In genomic region chr16:18194208-18194985, GRCm38 (mm10) we compare ENCODE assay signal across 9 mouse cellular contexts. TPM values are rescaled to one million over a fixed set of nuclear protein-coding genes. Genes with fewer than 3 reads are reported as not detected.
DNase-seq lines count a peak whose midpoint lies in the region; ATAC-seq lines count a peak whose summit lies in the region.
"Had no signal": no experiment of that assay in that cellular context is flagged by ENCODE, and none has a peak within 500 bp of the region (broad histone marks: within the 10 kb centered on the region; RNA-seq: fewer than 3 reads in every experiment).

No protein-coding gene starts in this region.

- H3K36me3 ChIP-seq in liver, embryonic 12.5 days = no peaks in the 10 kb centered on the region
- no peaks in the 10 kb centered on the region for H3K36me3 ChIP-seq in forebrain, embryonic 15.5 days
- H3K36me3 ChIP-seq in kidney, embryonic 16.5 days (ENCODE audit: insufficient read depth, low read length) = no peaks in the 10 kb centered on the region
- H3K36me3 ChIP-seq in neural tube, embryonic 15.5 days = no peaks in the 10 kb centered on the region

- H3K9ac ChIP-seq in liver, embryonic 12.5 days = no peak overlapping the region
- H3K9ac ChIP-seq in forebrain, embryonic 15.5 days (replicated peaks) = 0 out of 2 replicates have a peak overlapping the region, but pooled peaks have one; percentile 13
- H3K9ac ChIP-seq in kidney, embryonic 16.5 days (replicated peaks; ENCODE audit: low read length) = 0 out of 2 replicates have a peak overlapping the region, but pooled peaks have one; percentile 11
- H3K9ac ChIP-seq in neural tube, embryonic 15.5 days (replicated peaks) = no peak overlapping the region

- DNase-seq in liver = no peak
- no peak for DNase-seq in heart, adult 18-20 months
- DNase-seq in adrenal gland, adult 8-10 months = no peak
- no peak for DNase-seq in lung, postnatal 14 days

- no peak overlapping the region for H3K27ac ChIP-seq in liver, embryonic 12.5 days
- H3K27ac ChIP-seq in forebrain, embryonic 15.5 days (replicated peaks) = peak overlapping the region; percentile 66
- peak overlapping the region; percentile 65 for H3K27ac ChIP-seq in kidney, embryonic 16.5 days (ENCODE audit: low read length)
- peak overlapping the region; percentile 56 for H3K27ac ChIP-seq in neural tube, embryonic 15.5 days (replicated peaks)

- H3K4me3 ChIP-seq in liver, embryonic 12.5 days = no peak overlapping the region
- no peak overlapping the region for H3K4me3 ChIP-seq in forebrain, embryonic 15.5 days
- H3K4me3 ChIP-seq in kidney, embryonic 16.5 days (ENCODE audit: low read length) = no peak overlapping the region
- H3K4me3 ChIP-seq in neural tube, embryonic 15.5 days (replicated peaks) = no peak overlapping the region

- H3K4me1 ChIP-seq in liver, embryonic 12.5 days = peaks cover 10% of the 10 kb centered on the region
- peaks cover 26% of the 10 kb centered on the region for H3K4me1 ChIP-seq in forebrain, embryonic 15.5 days
- H3K4me1 ChIP-seq in kidney, embryonic 16.5 days (ENCODE audit: insufficient read depth, low read length) = peaks cover 26% of the 10 kb centered on the region
- peaks cover 54% of the 10 kb centered on the region for H3K4me1 ChIP-seq in neural tube, embryonic 15.5 days

- 70% methylated on average over 15 of the region's 15 CpGs for WGBS in liver, embryonic 12.5 days (ENCODE audit: insufficient replicate concordance)
- WGBS in forebrain, embryonic 15.5 days = 62% methylated on average over 15 of the region's 15 CpGs
- 45% methylated on average over 15 of the region's 15 CpGs for WGBS in kidney, embryonic 16.5 days
- WGBS in neural tube, embryonic 15.5 days = 33% methylated on average over 15 of the region's 15 CpGs

- ATAC-seq in liver, embryonic 12.5 days = 0 out of 2 replicates have a peak, but pooled peaks have one; percentile 24
- ATAC-seq in forebrain, embryonic 15.5 days (replicated peaks) = peak; percentile 34
- peak; percentile 66; the same call in 1 of the 2 replicates for ATAC-seq in kidney, embryonic 16.5 days (ENCODE audit: low FRiP score, low TSS enrichment)
- ATAC-seq in neural tube, embryonic 15.5 days (ENCODE audit: low FRiP score) = peak; percentile 30

- H3K9me3 ChIP-seq in liver, embryonic 12.5 days (replicated peaks) = no peaks in the 10 kb centered on the region
- H3K9me3 ChIP-seq in forebrain, embryonic 15.5 days = no peaks in the 10 kb centered on the region
- H3K9me3 ChIP-seq in kidney, embryonic 16.5 days (ENCODE audit: low read length) = no peaks in the 10 kb centered on the region
- H3K9me3 ChIP-seq in neural tube, embryonic 15.5 days (replicated peaks) = no peaks in the 10 kb centered on the region

- no peak overlapping the region for H3K4me2 ChIP-seq in liver, embryonic 12.5 days
- no peak overlapping the region for H3K4me2 ChIP-seq in forebrain, embryonic 15.5 days (replicated peaks)
- H3K4me2 ChIP-seq in kidney, embryonic 16.5 days (replicated peaks; ENCODE audit: low read depth, low read length) = no peak overlapping the region
- H3K4me2 ChIP-seq in neural tube, embryonic 15.5 days = no peak overlapping the region

- H3K27me3 ChIP-seq in liver, embryonic 12.5 days (replicated peaks) = 0 out of 2 replicates have a peak, but pooled peaks cover 5% of the 10 kb centered on the region
- no peaks in the 10 kb centered on the region for H3K27me3 ChIP-seq in forebrain, embryonic 15.5 days
- H3K27me3 ChIP-seq in kidney, embryonic 16.5 days (ENCODE audit: insufficient read depth, low read length) = 0 out of 2 replicates have a peak, but pooled peaks cover 3% of the 10 kb centered on the region
- no peaks in the 10 kb centered on the region for H3K27me3 ChIP-seq in neural tube, embryonic 15.5 days (replicated peaks)

RNA-seq across cellular contexts. Expression of gene Ccdc188, which starts 23.3 kb away (rescaled TPM):
- not detected in 2 replicates for polyA plus RNA-seq in liver, embryonic 12.5 days (2016; fragmentation: Nextera tagmentation; extraction: Ambion mirVana)
- 0.27 TPM in 1 of 2 replicates, not detected in the other for polyA plus RNA-seq in forebrain, embryonic 15.5 days (2015; fragmentation: Nextera tagmentation; extraction: Ambion mirVana)
- polyA plus RNA-seq in kidney, embryonic 16.5 days (2015; fragmentation: Nextera tagmentation; extraction: Ambion mirVana) = not detected in 2 replicates
- not detected in 2 replicates for polyA plus RNA-seq in neural tube, embryonic 15.5 days (2015; fragmentation: Nextera tagmentation; extraction: Ambion mirVana)
- not detected for total RNA-seq in heart, adult 18-20 months (2021)
- not detected for total RNA-seq in adrenal gland, adult 8-10 months (2022)
- polyA plus RNA-seq: heart, embryonic 16.5 days had no signal

RNA-seq across cellular contexts. Expression of gene Zdhhc8, which starts 40.5 kb away (rescaled TPM):
- 4.3 and 4.9 TPM in 2 replicates for polyA plus RNA-seq in liver, embryonic 12.5 days (2016; fragmentation: Nextera tagmentation; extraction: Ambion mirVana)
- polyA plus RNA-seq in forebrain, embryonic 15.5 days (2015; fragmentation: Nextera tagmentation; extraction: Ambion mirVana) = 17.9 and 18.9 TPM in 2 replicates
- 8.9 and 11.6 TPM in 2 replicates for polyA plus RNA-seq in kidney, embryonic 16.5 days (2015; fragmentation: Nextera tagmentation; extraction: Ambion mirVana)
- 16.9 and 19.2 TPM in 2 replicates for polyA plus RNA-seq in neural tube, embryonic 15.5 days (2015; fragmentation: Nextera tagmentation; extraction: Ambion mirVana)
- total RNA-seq in heart, adult 18-20 months (2021) = 10 to 100 TPM; 18.1 to 25.1 TPM
- total RNA-seq in adrenal gland, adult 8-10 months (2022) = 10 to 100 TPM; 20.5 to 33.0 (median 27.2) TPM

RNA-seq across cellular contexts. Expression of gene Trmt2a, which starts 54.1 kb away (rescaled TPM):
- polyA plus RNA-seq in liver, embryonic 12.5 days (2016; fragmentation: Nextera tagmentation; extraction: Ambion mirVana) = 88.8 and 96.5 TPM in 2 replicates
- polyA plus RNA-seq in forebrain, embryonic 15.5 days (2015; fragmentation: Nextera tagmentation; extraction: Ambion mirVana) = 114 and 119 TPM in 2 replicates
- polyA plus RNA-seq in kidney, embryonic 16.5 days (2015; fragmentation: Nextera tagmentation; extraction: Ambion mirVana) = 117 and 119 TPM in 2 replicates
- 96.4 and 97.1 TPM in 2 replicates for polyA plus RNA-seq in neural tube, embryonic 15.5 days (2015; fragmentation: Nextera tagmentation; extraction: Ambion mirVana)
- 10 to 100 TPM; 13.8 to 16.7 TPM for total RNA-seq in heart, adult 18-20 months (2021)
- total RNA-seq in adrenal gland, adult 8-10 months (2022) = 10 to 100 TPM; 49.8 to 66.4 (median 59.1) TPM

RNA-seq across cellular contexts. Expression of gene Ranbp1, which starts 54.1 kb away (rescaled TPM):
- polyA plus RNA-seq in liver, embryonic 12.5 days (2016; fragmentation: Nextera tagmentation; extraction: Ambion mirVana) = 595 and 610 TPM in 2 replicates
- 441 and 464 TPM in 2 replicates for polyA plus RNA-seq in forebrain, embryonic 15.5 days (2015; fragmentation: Nextera tagmentation; extraction: Ambion mirVana)
- polyA plus RNA-seq in kidney, embryonic 16.5 days (2015; fragmentation: Nextera tagmentation; extraction: Ambion mirVana) = 508 and 585 TPM in 2 replicates
- polyA plus RNA-seq in neural tube, embryonic 15.5 days (2015; fragmentation: Nextera tagmentation; extraction: Ambion mirVana) = 364 and 412 TPM in 2 replicates
- 10 to 100 TPM; 36.3 to 42.5 TPM for total RNA-seq in heart, adult 18-20 months (2021)
- 100 to 1,000 TPM in 3 of 4 experiments, 10 to 100 TPM in 1; 98.7 to 146 (median 114) TPM for total RNA-seq in adrenal gland, adult 8-10 months (2022)

Comparison
In these comparisons a context has a peak if more than half of its experiments do, and no peak if none do; other contexts are left out.
1. H3K9ac ChIP-seq: peak in forebrain, embryonic 15.5 days (single experiment) and kidney, embryonic 16.5 days (single experiment); none in liver, embryonic 12.5 days (single experiment) and neural tube, embryonic 15.5 days (single experiment).
2. Peak in every context shown above with its lines, with median percentiles within 50 percentile points of each other: ATAC-seq.